Mouse (Mus musculus) cerebellum, postnatal 25 days (tissue): Measurements from ENCODE around the gene Dctpp1.

Experiments used
- DNase-seq, 2 experiments: peaks; one replicate each; pipeline ENCODE4 v3.0.0; 2021; ENCODE audit warnings: mixed read lengths in 2 of 2

Gene Dctpp1

GRCm38 (mm10) chr7:127231376-127231775 lies 29.1 kb downstream of the Dctpp1 start:
- no peak for DNase-seq

DNA sequence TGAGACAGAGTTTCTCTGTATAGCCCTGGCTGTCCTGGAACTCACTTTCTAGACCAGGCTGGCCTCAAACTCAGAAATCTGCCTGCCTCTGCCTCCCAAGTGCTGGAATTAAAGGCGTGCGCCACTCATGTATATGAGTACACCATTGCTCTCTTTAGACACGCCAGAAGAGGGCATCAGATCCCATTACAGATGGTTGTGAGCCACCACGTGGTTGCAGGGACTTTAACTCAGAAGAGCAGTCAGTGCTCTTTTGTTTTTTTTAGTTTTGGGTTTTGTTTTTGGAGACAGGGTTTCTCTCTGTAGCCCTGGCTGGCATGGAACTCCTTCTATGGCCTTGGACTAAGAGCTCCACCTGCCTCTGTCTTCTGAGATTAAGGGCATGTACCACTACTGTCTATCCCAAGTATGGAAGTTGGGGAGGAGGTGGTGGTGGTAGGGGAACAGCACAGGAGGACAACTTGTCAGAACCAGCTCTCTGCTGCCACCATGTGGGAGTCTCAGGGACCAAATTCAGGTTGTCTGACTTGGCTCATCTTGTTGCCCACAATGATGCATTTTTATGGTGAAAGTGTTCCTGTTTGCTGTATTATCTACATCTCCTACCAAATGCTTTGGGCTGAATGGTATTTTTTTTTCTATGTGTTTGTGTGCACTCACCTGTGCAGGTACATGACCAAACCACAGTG lies 31.8 kb downstream of the Dctpp1 start:
- peak; percentile 88 to 93 for DNase-seq

DNA sequence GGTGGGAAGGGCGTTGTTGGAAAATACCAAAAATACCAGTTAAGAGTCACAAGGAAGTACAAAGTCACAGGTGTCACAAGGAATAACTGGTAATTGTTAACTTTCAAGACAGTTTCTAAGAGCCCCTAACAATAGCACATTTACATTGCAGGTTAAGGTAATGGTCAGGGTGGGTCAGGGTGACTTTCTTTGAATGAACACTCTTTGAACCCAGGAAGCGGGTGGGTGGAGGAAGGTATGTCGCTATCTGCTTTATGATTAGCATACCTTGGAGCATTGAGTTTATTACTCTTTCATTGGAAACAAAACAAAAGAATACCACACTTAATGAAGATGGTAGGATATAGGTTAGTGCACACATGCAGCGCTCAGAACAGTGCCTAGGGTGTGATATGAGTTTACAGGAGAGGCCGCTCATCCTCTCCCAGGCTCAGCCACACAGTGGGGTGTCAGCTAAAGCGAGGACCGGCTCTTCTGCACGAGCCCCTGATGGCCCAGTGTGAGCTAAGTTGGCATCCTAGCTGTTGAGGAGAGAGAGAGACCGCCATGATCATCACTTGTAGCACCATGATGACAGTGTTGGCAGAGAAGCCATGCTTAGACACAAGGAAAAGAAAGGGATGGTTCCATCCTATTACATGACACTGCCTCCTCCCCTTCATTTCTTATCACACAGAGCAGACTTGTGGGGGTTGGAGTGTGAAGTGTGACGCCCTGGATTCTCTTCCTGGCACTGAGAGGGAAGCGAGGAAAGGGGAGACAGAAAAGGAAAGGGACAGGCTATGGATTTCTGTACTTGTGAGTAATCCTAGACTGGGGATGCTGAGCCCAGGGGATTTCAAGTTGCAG lies 35.1 kb downstream of the Dctpp1 start:
- no peak for DNase-seq

DNA sequence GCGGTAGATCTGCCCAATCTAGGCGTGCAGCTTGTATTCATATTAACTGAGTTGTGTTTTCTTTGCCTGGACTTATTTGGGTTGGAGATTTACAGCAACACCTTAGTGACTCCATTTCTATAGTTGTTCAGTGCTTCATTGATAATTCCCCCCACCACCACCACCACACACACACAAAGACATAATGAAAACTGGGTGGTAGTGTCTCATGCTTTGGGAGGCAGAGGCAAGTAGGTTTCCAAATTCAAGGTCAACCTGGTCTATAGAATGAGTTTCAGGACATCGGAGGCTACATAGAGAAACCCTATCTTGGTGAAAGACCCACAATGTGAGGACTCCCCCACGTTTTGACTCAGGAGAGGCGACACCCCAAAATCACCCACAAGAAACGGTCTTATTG lies 35.9 kb downstream of the Dctpp1 start:
- DNase-seq, result no peak

DNA sequence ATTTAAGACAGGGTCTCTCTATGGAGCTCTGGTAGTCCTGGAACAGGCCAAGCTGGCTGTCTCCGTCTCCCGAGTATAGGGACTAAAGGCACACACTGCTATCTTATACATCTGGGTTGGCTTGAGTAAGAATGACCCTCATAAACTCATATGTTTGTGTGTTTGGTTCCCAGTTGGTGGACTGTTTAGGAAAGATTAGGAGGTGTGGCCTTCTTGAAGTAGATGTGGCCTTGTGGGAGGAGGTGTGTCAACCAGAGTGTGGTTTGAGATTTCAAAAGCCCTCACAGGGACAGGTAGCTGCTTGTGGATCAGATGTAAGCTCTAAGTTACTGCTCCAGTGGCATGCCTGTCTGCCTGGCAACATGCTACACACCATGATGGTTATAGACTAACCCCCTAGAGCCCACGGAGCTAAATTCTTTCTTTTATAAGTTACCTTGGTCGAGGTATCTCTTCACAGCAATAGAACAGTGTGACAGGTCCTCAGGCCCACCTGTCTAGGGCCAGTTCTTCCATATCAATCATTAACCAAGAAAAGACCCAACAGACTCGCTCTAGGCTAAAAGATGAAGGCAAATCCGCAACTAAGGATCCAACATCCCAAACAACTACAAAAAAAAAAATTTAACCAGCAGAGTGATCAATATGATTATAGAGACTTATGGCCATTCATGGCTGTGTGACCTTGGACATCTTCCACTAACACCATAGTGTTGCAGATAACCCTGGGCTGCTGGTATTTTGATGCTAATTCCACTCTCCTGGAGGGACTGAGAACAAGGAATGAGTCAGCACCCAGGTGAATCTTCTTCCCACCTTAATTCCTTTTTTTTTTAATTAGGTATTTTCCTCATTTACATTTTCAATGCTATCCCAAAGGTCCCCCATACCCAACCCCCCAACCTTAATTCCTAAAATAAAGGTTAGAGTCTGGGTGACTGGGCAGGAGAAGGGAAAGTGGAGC lies 36.7 kb downstream of the Dctpp1 start:
- no peak for DNase-seq

GRCm38 (mm10) chr7:127223106-127223505 lies 37.4 kb downstream of the Dctpp1 start:
- DNase-seq, result no peak

GRCm38 (mm10) chr7:127220440-127220839 lies 40.1 kb downstream of the Dctpp1 start:
- DNase-seq, result no peak

GRCm38 (mm10) chr7:127218670-127219069 lies 41.8 kb downstream of the Dctpp1 start:
- no peak for DNase-seq

DNA sequence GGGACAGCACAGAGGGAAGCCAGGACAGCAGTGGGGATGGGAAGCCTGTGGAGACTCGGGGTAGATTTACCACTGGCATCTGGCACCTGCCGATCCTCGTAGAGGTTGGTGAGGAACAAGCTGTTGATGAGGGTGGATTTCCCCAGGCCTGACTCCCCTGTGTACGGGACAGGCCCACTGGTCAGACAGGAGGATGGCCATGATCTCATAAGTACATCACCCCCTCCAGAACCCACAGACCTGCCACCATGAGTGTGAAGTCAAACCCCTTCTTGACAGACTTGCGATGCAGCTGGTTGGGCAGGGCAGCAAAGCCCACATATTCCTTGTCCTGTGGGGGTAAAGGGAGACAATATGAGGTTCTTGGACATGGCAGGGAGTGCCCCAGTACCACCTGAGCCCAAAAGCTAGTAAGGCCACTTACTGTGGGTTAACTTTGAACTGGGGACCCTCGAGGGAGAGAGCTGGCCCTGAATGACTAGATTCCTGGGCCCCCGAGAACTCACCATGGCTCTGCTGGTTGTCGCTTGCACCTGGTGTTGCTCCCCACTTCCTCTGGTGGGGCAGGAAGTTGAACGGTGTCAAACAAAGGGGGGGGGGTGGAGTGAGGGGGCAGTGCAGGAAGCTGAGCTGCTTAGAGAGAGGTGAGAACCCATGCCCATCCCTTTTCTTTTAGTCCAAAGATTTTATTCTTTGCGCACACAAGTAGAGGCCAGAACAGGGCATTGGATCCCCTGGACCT lies 42.4 kb downstream of the Dctpp1 start:
- no peak for DNase-seq

DNA sequence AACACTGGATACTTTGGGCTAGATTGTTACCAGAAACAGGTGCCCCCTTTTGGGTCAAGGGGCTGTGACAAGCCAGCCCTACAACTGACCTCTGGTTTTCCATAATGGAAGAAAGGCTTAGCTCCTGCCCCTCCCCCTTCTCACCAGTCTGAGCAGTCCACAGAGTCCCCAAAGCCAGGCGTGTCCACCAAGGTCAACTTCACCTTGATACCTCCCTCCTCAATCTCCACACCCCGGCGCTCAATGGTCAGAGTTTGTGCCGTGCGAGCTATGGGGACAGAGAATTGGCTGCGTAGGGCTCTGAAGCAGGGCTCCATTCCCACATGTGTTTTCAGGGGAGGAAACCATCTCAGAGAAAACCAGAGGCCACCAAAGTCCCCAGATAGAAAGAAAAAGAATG lies 43.0 kb downstream of the Dctpp1 start:
- no peak for DNase-seq

- DNase-seq, result no peak
These were observed 44.2 kb downstream of the Dctpp1 start for GRCm38 (mm10) chr7:127216307-127216706.

GRCm38 (mm10) chr7:127214981-127215871 lies 45.3 kb downstream of the Dctpp1 start:
- DNase-seq, result peak; percentile 76 to 80

GRCm38 (mm10) chr7:127214521-127214920 lies 46.0 kb downstream of the Dctpp1 start:
- no peak for DNase-seq

GRCm38 (mm10) chr7:127213930-127214329 lies 46.6 kb downstream of the Dctpp1 start:
- no peak for DNase-seq

DNA sequence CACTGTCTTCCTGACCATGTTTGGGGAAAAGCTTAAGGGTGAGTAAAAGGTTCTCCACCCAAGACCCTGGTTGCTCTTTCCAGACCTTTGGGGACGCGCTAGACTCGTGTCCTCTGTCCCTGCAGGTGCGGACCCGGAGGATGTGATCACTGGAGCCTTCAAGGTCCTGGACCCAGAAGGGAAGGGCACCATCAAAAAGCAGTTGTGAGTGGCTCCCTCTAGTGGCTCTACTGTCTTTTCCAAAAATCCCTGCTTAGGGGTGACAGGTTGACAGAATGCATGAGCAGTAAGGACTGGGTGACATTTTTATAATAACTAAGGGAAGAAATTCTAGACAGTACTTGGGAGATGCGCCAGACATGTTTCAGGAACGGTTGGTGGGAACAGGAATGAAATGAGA lies 47.0 kb downstream of the Dctpp1 start:
- peak in 1 of 2 experiments; percentile 69 for DNase-seq

DNA sequence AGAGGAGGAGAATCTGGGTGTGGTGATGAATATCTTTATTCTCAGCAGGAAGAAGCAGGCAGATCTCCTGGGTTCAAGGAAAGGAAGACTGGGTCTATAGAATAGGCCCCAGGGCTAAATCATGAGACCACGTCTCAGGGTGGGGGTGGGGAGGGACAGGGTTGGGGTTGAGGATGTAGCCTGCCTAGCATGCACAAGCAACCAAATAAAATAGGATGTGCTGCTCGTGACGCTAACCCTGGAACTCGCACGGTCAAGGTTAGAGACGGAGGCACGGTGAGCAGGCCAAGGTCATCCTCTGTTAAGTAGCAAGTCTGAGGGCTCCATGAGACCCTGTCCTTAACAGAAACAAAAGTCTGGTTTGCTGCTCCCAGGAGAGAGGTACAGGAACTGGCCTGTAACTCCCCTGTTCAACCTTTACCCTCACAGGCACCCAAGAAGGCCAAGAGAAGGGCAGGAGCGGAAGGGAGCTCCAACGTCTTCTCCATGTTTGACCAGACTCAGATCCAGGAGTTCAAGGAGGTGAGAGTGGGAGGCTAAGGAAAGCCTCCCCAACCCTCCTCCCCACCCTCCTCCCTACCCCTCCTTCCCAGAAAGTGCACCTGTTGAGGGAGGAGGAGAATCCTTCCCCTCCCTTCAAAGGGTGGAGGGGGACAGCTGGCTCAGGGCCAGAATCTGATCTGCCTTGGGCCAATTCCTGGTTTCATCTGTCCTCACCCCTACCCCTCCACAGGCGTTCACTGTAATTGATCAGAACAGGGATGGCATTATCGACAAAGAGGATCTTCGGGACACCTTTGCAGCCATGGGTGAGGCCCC lies 47.9 kb downstream of the Dctpp1 start:
- no peak for DNase-seq

DNA sequence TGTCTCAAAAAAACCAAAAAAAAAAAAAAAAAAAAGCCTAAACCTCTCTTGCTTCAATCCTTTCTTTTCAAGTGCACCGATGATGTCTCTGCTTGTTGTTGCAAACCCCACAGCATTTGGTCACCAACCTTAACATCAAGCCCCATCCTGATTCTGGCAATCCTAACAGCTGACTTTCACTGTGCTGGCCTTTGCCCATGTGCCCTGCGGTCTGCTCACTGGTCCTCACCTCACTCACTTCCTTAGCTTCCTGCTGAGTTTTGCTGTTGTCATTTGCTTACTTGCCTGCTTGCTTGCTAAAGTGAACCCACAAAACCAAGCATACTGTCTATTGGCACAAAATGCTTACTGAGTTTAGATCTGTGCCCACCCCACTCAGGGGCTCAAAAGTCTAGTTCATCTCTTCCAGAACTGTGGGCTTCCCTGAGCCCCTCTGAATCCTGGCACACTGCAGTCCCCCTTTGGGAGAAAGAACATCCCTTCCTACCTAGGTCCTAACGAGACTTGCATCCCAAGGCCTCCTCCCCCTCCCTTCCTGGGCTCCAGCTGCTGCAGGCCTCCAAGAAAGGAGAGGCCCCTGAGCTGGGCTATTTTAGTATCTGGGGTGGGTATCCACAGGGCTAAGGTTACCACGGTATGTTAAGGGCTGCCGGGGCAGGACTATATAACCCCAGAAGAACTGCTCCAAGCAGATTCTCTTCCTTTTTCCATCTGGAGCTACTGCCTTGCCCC lies 49.3 kb downstream of the Dctpp1 start:
- no peak for DNase-seq

DNA sequence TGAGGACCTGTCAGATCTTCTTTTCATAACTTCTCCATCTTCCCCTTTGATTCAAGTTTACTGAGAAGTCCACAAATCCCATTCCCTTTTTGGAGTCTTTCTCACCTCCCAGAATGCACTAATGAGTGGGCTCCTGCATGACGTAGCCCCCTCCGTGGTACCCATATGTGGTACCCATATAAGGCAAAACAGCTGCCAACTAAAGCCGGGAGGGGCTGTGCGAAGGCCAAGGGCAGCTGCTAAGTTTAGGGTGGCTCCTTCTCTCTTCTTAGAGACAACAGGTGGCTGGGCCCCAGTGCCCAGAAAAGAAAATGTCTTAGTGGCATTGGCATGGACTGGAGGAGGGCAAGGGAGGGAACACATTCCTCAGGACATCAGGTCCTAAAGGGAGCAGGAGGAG lies 50.2 kb downstream of the Dctpp1 start:
- no peak for DNase-seq

GRCm38 (mm10) chr7:127209851-127210250 lies 50.7 kb downstream of the Dctpp1 start:
- no peak for DNase-seq
